Mouse (Mus musculus): ENCODE results near the gene Adgra1. TPM values are rescaled to one million over a fixed set of nuclear protein-coding genes. Genes with fewer than 3 reads are reported as not detected.

The Adgra1 gene
- total RNA-seq, 1 experiment from 2014 or later: not detected

- ATAC-seq (ENCODE audit: extremely low read depth, insufficient number of reproducible peaks, low FRiP score, poor library complexity, severe bottlenecking): no peak
Observed at GRCm38 (mm10) chr7:139899505-139899904, 65.5 kb downstream of the Adgra1 start.

DNA sequence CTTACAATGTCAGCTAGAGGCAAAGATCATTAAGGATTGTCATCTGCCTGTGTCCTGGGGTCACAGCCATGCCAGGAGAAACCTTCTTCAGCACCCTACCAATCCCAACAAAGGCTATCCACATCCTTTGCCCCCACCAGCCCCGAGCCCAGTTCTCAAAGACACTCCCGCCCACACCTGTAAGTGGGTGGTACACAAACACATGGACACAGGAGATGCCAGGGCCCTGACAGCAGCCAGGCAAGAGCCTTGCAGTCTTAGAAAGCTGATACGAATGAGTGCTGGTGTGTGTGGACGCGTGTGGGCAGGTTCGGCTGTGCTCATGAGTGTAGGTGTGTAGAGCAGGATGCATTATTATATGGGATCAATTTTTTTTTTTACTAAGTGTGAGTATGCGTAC lies 66.5 kb downstream of the Adgra1 start:
- ATAC-seq (ENCODE audit: extremely low read depth, insufficient number of reproducible peaks, low FRiP score, poor library complexity, severe bottlenecking): no peak

GRCm38 (mm10) chr7:139900896-139901295 lies 66.9 kb downstream of the Adgra1 start:
- ATAC-seq (ENCODE audit: extremely low read depth, insufficient number of reproducible peaks, low FRiP score, poor library complexity, severe bottlenecking): no peak

DNA sequence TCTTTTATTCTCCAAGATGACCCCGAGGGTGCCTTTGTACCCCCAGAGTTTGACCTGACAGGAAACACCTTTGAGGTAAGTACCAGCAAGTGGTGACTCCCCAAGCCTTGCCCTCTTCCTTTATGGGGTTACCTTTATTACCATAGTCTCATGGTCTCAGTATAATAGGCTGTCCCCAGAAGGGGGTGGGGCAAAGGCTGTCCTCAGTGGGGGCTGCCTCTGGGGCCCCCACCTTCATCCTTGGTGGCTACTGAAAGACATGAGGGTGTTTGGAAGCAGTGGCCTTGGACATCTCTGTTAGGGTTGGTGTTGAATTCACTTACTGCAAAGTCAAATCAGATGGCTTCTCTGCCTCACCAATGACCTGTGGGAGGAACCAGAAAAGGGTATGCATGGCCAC lies 68.0 kb downstream of the Adgra1 start:
- no peak for ATAC-seq (ENCODE audit: extremely low read depth, insufficient number of reproducible peaks, low FRiP score, poor library complexity, severe bottlenecking)

GRCm38 (mm10) chr7:139905261-139905660 lies 71.3 kb downstream of the Adgra1 start:
- no peak for ATAC-seq (ENCODE audit: extremely low read depth, insufficient number of reproducible peaks, low FRiP score, poor library complexity, severe bottlenecking)

- no peak for ATAC-seq (ENCODE audit: extremely low read depth, insufficient number of reproducible peaks, low FRiP score, poor library complexity, severe bottlenecking)
Observed at GRCm38 (mm10) chr7:139905661-139906060, 71.7 kb downstream of the Adgra1 start.

DNA sequence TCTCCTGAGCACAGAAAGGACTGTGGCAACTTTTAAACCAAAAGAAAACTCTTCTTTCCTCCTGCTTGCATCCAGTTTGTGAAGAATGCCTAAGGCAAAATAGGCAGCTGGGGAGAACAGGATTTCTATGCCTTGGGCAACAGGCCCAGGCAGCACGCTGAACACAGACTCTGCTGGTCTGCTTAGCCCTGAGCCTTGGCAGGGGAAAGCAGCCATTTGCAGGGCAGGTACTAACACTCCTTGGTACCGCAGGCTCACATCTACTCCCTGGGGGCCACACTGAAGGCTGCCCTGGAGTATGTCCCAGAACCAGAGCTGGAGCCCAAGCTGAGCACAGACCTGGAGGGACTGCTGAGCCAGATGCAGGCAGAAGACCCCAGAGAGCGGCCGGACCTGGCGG lies 74.2 kb downstream of the Adgra1 start:
- no peak for ATAC-seq (ENCODE audit: extremely low read depth, insufficient number of reproducible peaks, low FRiP score, poor library complexity, severe bottlenecking)

DNA sequence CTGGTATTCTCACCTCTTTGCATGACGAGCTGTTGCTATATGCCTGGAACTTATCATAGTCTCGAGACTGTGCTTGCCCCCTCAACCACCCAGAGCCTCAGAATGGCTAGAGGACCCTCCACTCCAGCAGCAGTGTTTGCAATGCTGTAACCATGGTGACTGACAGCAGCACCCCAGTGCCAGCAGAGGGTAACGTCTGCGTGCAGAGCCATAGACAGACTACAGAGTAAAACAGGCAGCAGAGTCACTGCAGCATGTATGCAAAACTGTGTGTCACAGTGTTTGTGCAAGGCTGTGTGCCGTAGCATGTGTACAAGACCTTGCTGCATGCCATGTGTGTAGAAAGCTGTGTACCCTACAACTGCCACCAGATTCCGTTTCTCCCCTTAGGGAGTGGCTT lies 75.5 kb downstream of the Adgra1 start:
- ATAC-seq (ENCODE audit: extremely low read depth, insufficient number of reproducible peaks, low FRiP score, poor library complexity, severe bottlenecking): no peak

DNA sequence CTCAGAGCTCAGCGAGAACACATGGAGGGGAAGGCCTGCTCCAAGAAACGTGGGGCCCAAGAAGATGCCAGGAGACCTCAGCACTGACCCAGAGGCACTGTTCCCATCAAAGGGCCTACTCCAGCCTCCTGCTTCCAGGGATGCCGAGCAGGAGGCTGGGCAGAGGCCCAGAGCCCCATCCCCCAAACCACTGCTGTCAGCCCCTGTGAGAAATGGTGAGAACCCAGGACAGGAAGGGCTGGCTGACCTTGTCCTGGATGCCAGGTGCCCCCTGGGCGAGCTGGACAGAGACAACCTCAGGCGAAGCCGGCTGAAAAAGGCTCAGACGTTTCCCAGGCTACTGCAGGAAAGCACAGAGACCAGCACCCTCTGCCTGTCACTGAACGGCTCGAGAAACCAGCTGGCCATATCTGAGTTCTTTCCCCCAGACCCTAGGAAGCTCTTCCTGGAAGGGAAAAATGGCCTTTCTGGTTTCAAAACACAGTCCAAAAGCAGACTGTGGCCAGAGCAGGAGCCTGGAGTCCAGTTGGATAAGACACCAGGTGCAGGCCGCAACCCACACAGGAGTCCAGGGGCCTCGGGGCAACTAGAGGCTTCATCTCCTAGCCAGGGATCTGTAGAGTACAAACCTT lies 76.3 kb downstream of the Adgra1 start:
- ATAC-seq (ENCODE audit: extremely low read depth, insufficient number of reproducible peaks, low FRiP score, poor library complexity, severe bottlenecking): no peak

DNA sequence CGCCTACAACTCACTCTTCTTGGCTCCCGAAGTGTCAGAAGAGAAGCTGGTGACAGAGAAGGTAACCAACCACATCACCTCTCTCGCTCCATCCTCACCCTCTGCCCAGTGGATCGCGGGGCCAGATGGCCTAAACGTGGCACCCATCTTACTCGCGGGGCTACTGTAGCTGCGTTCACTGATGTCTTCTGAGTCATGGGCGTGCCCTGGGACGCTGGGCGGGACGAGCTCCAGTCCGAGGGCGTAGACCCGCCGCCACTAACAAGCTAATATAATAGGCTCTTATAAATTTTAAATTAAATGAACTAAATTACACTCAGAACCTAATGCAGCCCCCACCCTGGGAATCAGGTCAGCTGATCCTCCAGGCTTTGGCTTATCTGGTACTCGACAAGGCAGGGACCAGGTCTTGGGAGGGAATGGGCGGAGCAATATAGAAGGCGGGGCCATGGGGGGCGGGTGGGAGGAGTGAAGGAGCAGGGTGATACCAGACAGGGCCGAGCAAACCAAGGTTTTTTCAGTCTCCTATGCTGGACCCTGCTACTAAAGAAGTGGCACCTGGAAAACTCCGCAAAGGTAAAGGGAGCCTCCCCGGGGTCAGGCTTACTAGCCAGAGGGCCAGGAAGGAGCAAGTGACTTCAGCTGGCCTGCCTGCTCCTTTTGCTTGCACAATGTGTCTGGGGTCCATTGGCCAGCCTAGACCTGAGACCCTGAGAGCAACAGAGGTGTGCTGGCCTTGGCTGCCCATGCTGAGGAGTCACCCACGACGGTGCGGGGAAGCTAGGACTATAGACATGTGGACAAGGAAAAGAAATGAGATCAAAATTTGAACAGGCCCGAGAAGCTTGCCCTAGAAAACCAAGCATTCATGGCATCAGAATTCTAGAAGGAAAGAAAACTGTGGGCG lies 80.4 kb downstream of the Adgra1 start:
- ATAC-seq (ENCODE audit: extremely low read depth, insufficient number of reproducible peaks, low FRiP score, poor library complexity, severe bottlenecking): no peak

DNA sequence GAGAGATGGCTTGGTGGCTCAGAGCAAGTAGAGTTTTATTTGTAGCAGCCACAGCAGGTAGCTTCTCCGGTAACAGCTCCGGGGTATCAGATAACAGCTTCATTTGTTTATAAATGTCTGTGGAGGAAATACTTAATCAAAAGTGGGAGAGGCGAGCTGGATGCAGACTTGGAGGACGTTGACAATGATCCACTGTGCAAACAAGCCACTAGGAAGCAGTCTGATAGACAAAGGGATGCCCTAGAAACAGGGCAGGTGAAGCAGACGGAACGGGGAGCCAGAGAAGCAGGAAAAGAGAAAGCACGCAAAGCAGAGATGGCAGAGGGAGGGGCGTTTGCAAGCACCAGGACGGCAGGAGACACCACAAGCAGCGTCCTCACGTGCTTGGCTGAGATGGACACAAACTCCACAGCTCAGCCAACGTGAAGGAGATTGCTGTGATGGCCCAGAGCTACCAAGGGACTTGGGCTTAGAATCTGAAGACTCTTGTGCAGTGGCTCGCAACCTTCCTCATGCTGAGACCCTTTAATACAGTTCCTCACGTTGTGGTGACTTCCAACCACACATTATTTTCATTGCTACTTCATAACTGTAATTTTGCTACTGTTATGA lies 81.8 kb downstream of the Adgra1 start:
- ATAC-seq (ENCODE audit: extremely low read depth, insufficient number of reproducible peaks, low FRiP score, poor library complexity, severe bottlenecking): no peak

DNA sequence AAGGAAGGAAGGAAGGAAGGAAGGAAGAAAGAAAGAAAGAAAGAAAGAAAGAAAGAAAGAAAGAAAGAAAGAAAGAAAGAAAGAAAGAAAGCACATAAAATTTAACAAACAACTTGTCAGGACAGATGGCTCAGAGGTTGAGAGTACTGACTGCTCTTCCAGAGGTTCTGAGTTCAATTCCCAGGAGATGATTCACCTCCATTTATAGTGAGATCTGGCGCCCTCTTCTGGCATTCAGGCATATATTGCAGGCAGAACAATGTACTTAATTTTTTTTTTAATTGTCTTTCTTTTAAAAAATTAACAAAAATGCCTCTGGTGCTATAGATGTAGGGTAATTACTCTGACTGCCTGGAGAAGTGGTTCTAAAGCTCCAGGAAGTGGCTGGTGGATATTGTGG lies 82.4 kb downstream of the Adgra1 start:
- no peak for ATAC-seq (ENCODE audit: extremely low read depth, insufficient number of reproducible peaks, low FRiP score, poor library complexity, severe bottlenecking)

DNA sequence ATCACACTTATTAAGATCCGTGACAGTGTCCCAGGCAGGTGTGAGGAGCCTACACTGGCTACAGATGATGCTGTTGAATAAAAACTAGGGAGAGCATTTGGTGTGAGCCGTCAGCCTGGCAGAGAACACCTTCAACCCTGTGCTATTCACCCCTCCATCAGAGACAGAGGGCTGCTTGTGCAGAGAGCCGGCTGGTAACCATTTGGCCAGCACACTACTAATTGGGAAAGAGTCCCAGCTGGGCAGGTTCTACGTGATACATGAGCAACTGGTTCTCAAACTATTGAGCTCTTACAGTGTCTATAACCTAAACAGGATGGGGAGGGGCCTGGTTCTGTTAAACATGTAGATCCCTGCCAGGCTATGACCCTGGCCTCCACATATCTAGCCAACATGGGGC lies 84.3 kb downstream of the Adgra1 start:
- no peak for ATAC-seq (ENCODE audit: extremely low read depth, insufficient number of reproducible peaks, low FRiP score, poor library complexity, severe bottlenecking)

Other genes starting within 250 kb of the Adgra1 start
- not detected in 2 replicates for gene Cfap46, start 150.4 kb upstream of the Adgra1 start, total RNA-seq (2017)
- gene Kndc1, start 60.5 kb downstream of the Adgra1 start, total RNA-seq (2017): not detected in 2 replicates
- gene Utf1, start 109.6 kb downstream of the Adgra1 start, total RNA-seq (2017): not detected in 2 replicates
- gene 6430531B16Rik, start 144.6 kb downstream of the Adgra1 start, total RNA-seq (2017): 2.2 TPM in 2 replicates
- 217 and 224 TPM in 2 replicates for gene Adam8, start 158.4 kb downstream of the Adgra1 start, total RNA-seq (2017)
- 22.7 and 27.9 TPM in 2 replicates for gene Zfp511, start 202.2 kb downstream of the Adgra1 start, total RNA-seq (2017)
- gene Tubgcp2, start 202.5 kb downstream of the Adgra1 start, total RNA-seq (2017): 15.6 and 16.8 TPM in 2 replicates
- not detected in 2 replicates for gene Msx3, start 214.9 kb downstream of the Adgra1 start, total RNA-seq (2017)
- gene Caly, start 248.4 kb downstream of the Adgra1 start, total RNA-seq (2017): not detected in 2 replicates

All from neutrophil, adult 5-6 weeks (primary cell).